Mouse (Mus musculus): Measurements from ENCODE around the gene Ctbp2. TPM values are rescaled to one million over a fixed set of nuclear protein-coding genes. Genes with fewer than 3 reads are reported as not detected.

Gene Ctbp2
- polyA plus RNA-seq, 1 experiment from 2014 or later: 80.2 TPM

DNA sequence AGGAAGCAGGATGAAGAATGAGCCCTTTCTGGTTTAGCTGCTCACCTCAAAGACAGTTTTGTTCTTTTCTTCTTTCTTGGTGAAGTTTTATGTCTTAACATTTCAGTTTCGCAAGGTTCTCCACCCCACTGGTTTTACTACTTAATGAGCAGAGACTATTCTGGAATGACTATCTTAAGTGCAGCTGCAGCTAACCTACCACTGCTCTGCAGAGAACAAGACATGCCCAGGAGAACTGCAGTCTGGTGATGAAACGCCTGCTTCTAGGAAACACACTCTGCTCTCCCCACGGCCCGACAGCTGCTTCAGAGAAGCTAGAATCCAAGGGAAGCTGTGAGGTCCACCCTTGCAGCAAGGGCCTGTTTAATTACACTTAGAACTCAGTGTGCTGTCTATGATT lies 79.4 kb downstream of the Ctbp2 start:
- no peaks in the 10 kb centered on the region for H3K9me3 ChIP-seq (ENCODE audit: control insufficient read depth, low read length)
- WGBS: 36% methylated on average over 4 of the region's 4 CpGs
- no peaks in the 10 kb centered on the region for H3K27me3 ChIP-seq (replicated peaks; ENCODE audit: control insufficient read depth, insufficient read depth, low read length)
- H3K4me3 ChIP-seq (ENCODE audit: low read length): no peak overlapping the region
- ATAC-seq: peak; percentile 66
- H3K36me3 ChIP-seq (ENCODE audit: control insufficient read depth, insufficient read depth, low read length): no peaks in the 10 kb centered on the region
- H3K4me1 ChIP-seq (ENCODE audit: control insufficient read depth, insufficient read depth, low read length): peaks cover 77% of the 10 kb centered on the region
- peak overlapping the region; percentile 64 for H3K27ac ChIP-seq (ENCODE audit: low read length)
- H3K9ac ChIP-seq (ENCODE audit: low read depth, low read length): no peak overlapping the region
- peak overlapping the region; percentile 8; the same call in 1 of the 2 replicates for H3K4me2 ChIP-seq (ENCODE audit: low read depth, low read length)

- peaks cover 82% of the 10 kb centered on the region for H3K4me1 ChIP-seq (ENCODE audit: control insufficient read depth, insufficient read depth, low read length)
- WGBS: 50% methylated on average over 3 of the region's 3 CpGs
- no peaks in the 10 kb centered on the region for H3K36me3 ChIP-seq (ENCODE audit: control insufficient read depth, insufficient read depth, low read length)
- H3K27ac ChIP-seq (ENCODE audit: low read length): peak overlapping the region; percentile 81
- no peak overlapping the region for H3K9ac ChIP-seq (ENCODE audit: low read depth, low read length)
- ATAC-seq: peak; percentile 83
- H3K4me3 ChIP-seq (ENCODE audit: low read length): no peak overlapping the region
- no peaks in the 10 kb centered on the region for H3K27me3 ChIP-seq (replicated peaks; ENCODE audit: control insufficient read depth, insufficient read depth, low read length)
- H3K9me3 ChIP-seq (ENCODE audit: control insufficient read depth, low read length): no peaks in the 10 kb centered on the region
- H3K4me2 ChIP-seq (ENCODE audit: low read depth, low read length): 0 out of 2 replicates have a peak overlapping the region, but pooled peaks have one; percentile 17
Measured at GRCm38 (mm10) chr7:133041784-133042183, 82.4 kb downstream of the Ctbp2 start.

DNA sequence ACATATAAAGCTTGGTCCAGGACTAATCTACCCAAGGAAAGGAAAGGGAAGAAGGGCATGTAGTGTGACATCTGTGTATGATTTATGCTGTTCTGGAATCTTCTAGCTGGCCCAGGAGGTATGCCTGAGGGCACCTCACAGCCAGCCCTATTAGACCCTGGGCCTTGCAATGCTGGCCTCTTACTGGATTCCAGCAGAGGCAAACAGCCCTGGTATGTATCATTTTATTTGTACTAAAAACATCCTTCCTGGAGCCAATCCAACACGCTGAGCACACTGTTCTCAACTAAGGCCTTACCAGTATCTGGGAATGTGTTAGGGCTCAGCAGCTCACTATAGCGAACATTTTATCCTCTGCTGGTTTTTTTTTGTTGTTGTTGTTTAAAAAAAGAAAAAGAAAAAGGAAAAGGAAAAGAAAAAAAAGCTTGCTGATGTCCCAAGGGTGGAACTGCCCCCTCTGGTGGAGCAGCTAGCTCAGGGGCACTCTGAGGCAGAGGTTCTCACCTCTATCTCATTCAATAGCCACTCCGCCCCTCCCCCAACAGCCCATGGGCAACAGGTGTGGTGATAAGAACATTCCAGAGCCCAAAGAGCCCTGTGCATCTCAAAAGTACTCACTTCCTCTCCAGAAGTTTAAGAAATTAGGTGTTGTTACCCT lies 83.3 kb downstream of the Ctbp2 start:
- Histone ChIP-seq H3K9ac (ENCODE audit: low read depth, low read length) (0 out of 2 replicates have a peak overlapping the region, but pooled peaks have one; percentile 8), H3K36me3 (ENCODE audit: control insufficient read depth, insufficient read depth, low read length) (no peaks in the 10 kb centered on the region), H3K4me1 (ENCODE audit: control insufficient read depth, insufficient read depth, low read length) (peaks cover 82% of the 10 kb centered on the region), H3K27ac (ENCODE audit: low read length) (peak overlapping the region; percentile 76), H3K4me2 (ENCODE audit: low read depth, low read length) (no peak overlapping the region), H3K4me3 (ENCODE audit: low read length) (no peak overlapping the region), H3K9me3 (ENCODE audit: control insufficient read depth, low read length) (no peaks in the 10 kb centered on the region), H3K27me3 (replicated peaks; ENCODE audit: control insufficient read depth, insufficient read depth, low read length) (no peaks in the 10 kb centered on the region)
- ATAC-seq: no peak
- WGBS: 45% methylated on average over 3 of the region's 3 CpGs

GRCm38 (mm10) chr7:133039556-133040255 lies 84.4 kb downstream of the Ctbp2 start:
- Histone ChIP-seq H3K36me3 (ENCODE audit: control insufficient read depth, insufficient read depth, low read length) (no peaks in the 10 kb centered on the region), H3K27ac (ENCODE audit: low read length) (peak overlapping the region; percentile 76), H3K4me2 (ENCODE audit: low read depth, low read length) (no peak overlapping the region), H3K4me1 (ENCODE audit: control insufficient read depth, insufficient read depth, low read length) (peaks cover 84% of the 10 kb centered on the region), H3K9me3 (ENCODE audit: control insufficient read depth, low read length) (no peaks in the 10 kb centered on the region), H3K9ac (ENCODE audit: low read depth, low read length) (no peak overlapping the region), H3K4me3 (ENCODE audit: low read length) (no peak overlapping the region), H3K27me3 (replicated peaks; ENCODE audit: control insufficient read depth, insufficient read depth, low read length) (no peaks in the 10 kb centered on the region)
- ATAC-seq: no peak
- 79% methylated on average over 3 of the region's 3 CpGs for WGBS

- Histone ChIP-seq H3K36me3 (ENCODE audit: control insufficient read depth, insufficient read depth, low read length) (no peaks in the 10 kb centered on the region), H3K4me2 (ENCODE audit: low read depth, low read length) (0 out of 2 replicates have a peak overlapping the region, but pooled peaks have one; percentile 4), H3K9me3 (ENCODE audit: control insufficient read depth, low read length) (no peaks in the 10 kb centered on the region), H3K9ac (ENCODE audit: low read depth, low read length) (0 out of 2 replicates have a peak overlapping the region, but pooled peaks have one; percentile 1), H3K4me3 (ENCODE audit: low read length) (no peak overlapping the region), H3K27ac (ENCODE audit: low read length) (peak overlapping the region; percentile 61), H3K27me3 (replicated peaks; ENCODE audit: control insufficient read depth, insufficient read depth, low read length) (no peaks in the 10 kb centered on the region), H3K4me1 (ENCODE audit: control insufficient read depth, insufficient read depth, low read length) (peaks cover 76% of the 10 kb centered on the region)
- ATAC-seq: no peak
- 31% methylated on average over 4 of the region's 4 CpGs for WGBS
Measured at GRCm38 (mm10) chr7:133037618-133038017, 86.5 kb downstream of the Ctbp2 start.

GRCm38 (mm10) chr7:133037217-133037616 lies 86.9 kb downstream of the Ctbp2 start:
- Histone ChIP-seq H3K27me3 (replicated peaks; ENCODE audit: control insufficient read depth, insufficient read depth, low read length) (no peaks in the 10 kb centered on the region), H3K9ac (ENCODE audit: low read depth, low read length) (peak overlapping the region; percentile 8; the same call in 1 of the 2 replicates), H3K4me2 (ENCODE audit: low read depth, low read length) (0 out of 2 replicates have a peak overlapping the region, but pooled peaks have one; percentile 4), H3K4me1 (ENCODE audit: control insufficient read depth, insufficient read depth, low read length) (peaks cover 72% of the 10 kb centered on the region), H3K36me3 (ENCODE audit: control insufficient read depth, insufficient read depth, low read length) (no peaks in the 10 kb centered on the region), H3K27ac (ENCODE audit: low read length) (peak overlapping the region; percentile 61), H3K4me3 (ENCODE audit: low read length) (no peak overlapping the region), H3K9me3 (ENCODE audit: control insufficient read depth, low read length) (no peaks in the 10 kb centered on the region)
- ATAC-seq: no peak
- 42% methylated on average over 5 of the region's 5 CpGs for WGBS

- H3K27me3 ChIP-seq (replicated peaks; ENCODE audit: control insufficient read depth, insufficient read depth, low read length): no peaks in the 10 kb centered on the region
- peak overlapping the region; percentile 31 for H3K27ac ChIP-seq (ENCODE audit: low read length)
- no peaks in the 10 kb centered on the region for H3K36me3 ChIP-seq (ENCODE audit: control insufficient read depth, insufficient read depth, low read length)
- H3K9me3 ChIP-seq (ENCODE audit: control insufficient read depth, low read length): no peaks in the 10 kb centered on the region
- H3K4me1 ChIP-seq (ENCODE audit: control insufficient read depth, insufficient read depth, low read length): peaks cover 67% of the 10 kb centered on the region
- H3K4me3 ChIP-seq (ENCODE audit: low read length): no peak overlapping the region
- no peak for ATAC-seq
- H3K4me2 ChIP-seq (ENCODE audit: low read depth, low read length): no peak overlapping the region
- H3K9ac ChIP-seq (ENCODE audit: low read depth, low read length): no peak overlapping the region
Measured at GRCm38 (mm10) chr7:133035901-133036300, 88.3 kb downstream of the Ctbp2 start.

DNA sequence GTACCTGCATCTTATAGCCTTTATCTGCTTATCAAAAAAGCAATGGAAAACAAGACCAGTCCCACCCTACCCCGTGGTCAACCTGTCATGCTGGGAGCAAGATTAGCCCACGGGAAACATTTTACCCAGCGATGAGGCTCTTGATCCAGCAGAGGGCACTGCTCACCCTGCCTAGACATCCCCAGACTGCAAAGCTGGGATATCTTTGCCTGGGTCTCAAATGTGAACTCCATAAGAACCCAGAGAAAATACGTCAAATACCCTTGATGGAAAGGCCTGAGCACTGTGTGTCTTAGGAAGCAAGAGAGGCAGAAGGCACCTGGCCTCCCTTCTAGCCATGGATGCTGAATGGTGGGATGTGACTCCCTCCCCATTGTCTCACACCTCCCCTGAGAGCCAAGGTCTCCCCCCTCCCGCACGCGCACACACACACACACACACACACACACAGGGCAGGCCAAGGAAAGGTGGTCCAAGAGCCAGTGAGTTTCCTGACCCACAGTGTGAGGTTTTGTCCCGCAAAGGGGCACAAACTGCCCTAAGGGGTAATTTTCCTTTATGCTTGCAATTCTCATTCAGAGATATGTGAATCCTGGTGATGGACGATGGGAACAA lies 91.5 kb downstream of the Ctbp2 start:
- H3K4me2 ChIP-seq (ENCODE audit: low read depth, low read length): no peak overlapping the region
- H3K36me3 ChIP-seq (ENCODE audit: control insufficient read depth, insufficient read depth, low read length): no peaks in the 10 kb centered on the region
- WGBS: 45% methylated on average over 9 of the region's 9 CpGs
- H3K9ac ChIP-seq (ENCODE audit: low read depth, low read length): no peak overlapping the region
- no peaks in the 10 kb centered on the region for H3K9me3 ChIP-seq (ENCODE audit: control insufficient read depth, low read length)
- H3K4me3 ChIP-seq (ENCODE audit: low read length): no peak overlapping the region
- peaks cover 58% of the 10 kb centered on the region for H3K4me1 ChIP-seq (ENCODE audit: control insufficient read depth, insufficient read depth, low read length)
- H3K27me3 ChIP-seq (replicated peaks; ENCODE audit: control insufficient read depth, insufficient read depth, low read length): no peaks in the 10 kb centered on the region
- H3K27ac ChIP-seq (ENCODE audit: low read length): no peak overlapping the region
- ATAC-seq: no peak

- Histone ChIP-seq H3K36me3 (ENCODE audit: control insufficient read depth, insufficient read depth, low read length) (no peaks in the 10 kb centered on the region), H3K4me2 (ENCODE audit: low read depth, low read length) (peak overlapping the region; percentile 25), H3K9me3 (ENCODE audit: control insufficient read depth, low read length) (no peaks in the 10 kb centered on the region), H3K4me3 (ENCODE audit: low read length) (no peak overlapping the region), H3K27me3 (replicated peaks; ENCODE audit: control insufficient read depth, insufficient read depth, low read length) (no peaks in the 10 kb centered on the region), H3K27ac (ENCODE audit: low read length) (peak overlapping the region; percentile 78), H3K9ac (ENCODE audit: low read depth, low read length) (no peak overlapping the region), H3K4me1 (ENCODE audit: control insufficient read depth, insufficient read depth, low read length) (peaks cover 51% of the 10 kb centered on the region)
- WGBS: 53% methylated on average over 8 of the region's 8 CpGs
- ATAC-seq: peak; percentile 96
Measured at GRCm38 (mm10) chr7:133029496-133030047, 94.6 kb downstream of the Ctbp2 start.
